Mouse (Mus musculus): ENCODE measurements around the gene Paip2b.

GRCm38 (mm10) chr6:83849446-83849845 lies 17.9 kb upstream of the Paip2b start:
- TF ChIP-seq CHD2 (IDR thresholded peaks at IDR 0.05; ENCODE audit: low read depth, low read length), result no peak
- no peak for TF ChIP-seq HCFC1 (IDR thresholded peaks at IDR 0.05; ENCODE audit: borderline replicate concordance, insufficient read depth, low read length)
- TF ChIP-seq ZNF384 (IDR thresholded peaks at IDR 0.05; ENCODE audit: low read depth, low read length), result no peak

Measured in ES-E14 (cell line).